ENCODE assay signal across 8 mouse cellular contexts in the genomic region with DNA sequence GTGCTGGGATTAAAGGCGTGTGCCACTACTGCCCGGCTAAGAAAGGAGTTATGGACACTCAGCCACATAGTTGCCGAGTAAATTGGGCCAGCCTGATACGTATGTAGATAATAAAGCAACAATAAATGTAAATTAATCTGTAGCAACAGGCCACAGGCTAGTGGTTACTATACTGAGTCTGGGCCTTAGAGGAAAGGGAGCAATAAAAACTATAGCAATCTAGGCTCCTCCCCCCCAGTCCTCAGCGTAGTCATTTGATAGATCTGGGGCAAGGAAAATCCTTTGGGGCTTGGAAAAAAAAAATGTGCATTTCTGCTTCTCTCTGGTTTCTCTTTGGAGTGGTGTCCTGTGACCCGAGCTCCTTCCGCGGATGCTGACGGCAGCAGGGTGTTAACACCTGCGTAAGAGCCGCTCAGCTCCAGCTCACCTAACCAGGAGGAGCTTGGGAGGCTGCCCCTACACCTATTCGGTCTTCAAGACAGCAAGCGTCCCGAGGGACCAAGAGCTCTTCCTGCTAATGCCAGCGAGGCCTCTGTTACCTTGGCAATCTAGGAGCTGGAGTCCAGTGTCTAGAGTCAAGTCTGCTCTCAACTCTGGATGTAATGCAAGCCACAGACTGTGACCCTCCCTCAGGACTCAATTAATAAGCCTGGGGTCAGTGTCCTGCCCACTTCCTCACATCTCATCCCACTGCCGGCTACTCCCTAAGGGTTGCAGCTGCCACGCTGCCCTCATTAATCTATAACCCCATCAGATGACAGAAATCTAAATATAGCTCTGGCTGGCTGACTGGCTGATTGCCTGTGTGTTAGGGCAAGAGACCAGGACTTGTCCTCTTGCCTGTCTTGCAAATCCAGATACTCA. TPM values are rescaled to one million over a fixed set of nuclear protein-coding genes. Genes with fewer than 3 reads are reported as not detected.
DNase-seq lines count a peak whose midpoint lies in the region; TF ChIP-seq lines count a peak whose summit lies in the region.

No protein-coding gene starts in this region.

- no peaks in the 10 kb centered on the region for H3K27me3 ChIP-seq in forebrain, embryonic 10.5 days (ENCODE audit: poor library complexity, severe bottlenecking)

- no peak for TF ChIP-seq CTCF in gastrocnemius, adult 2 months (IDR thresholded peaks at IDR 0.05)

- 72% methylated on average over 17 of the region's 17 CpGs for WGBS in forebrain, embryonic 10.5 days

- DNase-seq in 416B (ENCODE audit: low read depth) = peak; percentile 32
- peak; percentile 50 for DNase-seq in adrenal gland, adult 8-10 months
- peak; percentile 88 for DNase-seq in gastrocnemius, adult 2 months
- DNase-seq in kidney, postnatal 10 days = peak; percentile 65
- peak; percentile 22 for DNase-seq in ovary, postnatal 14 days (ENCODE audit: low spot score)
- no peak for DNase-seq in forebrain, embryonic 10.5 days (ENCODE audit: extremely low spot score, low spot score)
- no peak for DNase-seq in B cell, adult 2 months
- no peak for DNase-seq in thymus, postnatal 4 days

- no peaks in the 10 kb centered on the region; the same call in 1 of the 2 replicates for H3K9me3 ChIP-seq in forebrain, embryonic 10.5 days

- H3K4me3 ChIP-seq in gastrocnemius, adult 2 months = peak overlapping the region; percentile 56
- H3K4me3 ChIP-seq in forebrain, embryonic 10.5 days = no peak overlapping the region

- no peaks in the 10 kb centered on the region for H3K36me3 ChIP-seq in forebrain, embryonic 10.5 days (replicated peaks)

- peaks cover 6% of the 10 kb centered on the region for H3K4me1 ChIP-seq in forebrain, embryonic 10.5 days

- intact Hi-C loops in gastrocnemius, adult 2 months (cut with DNase I) = no loop called here

- peak overlapping the region; percentile 91 for H3K27ac ChIP-seq in gastrocnemius, adult 2 months
- H3K27ac ChIP-seq in forebrain, embryonic 10.5 days = no peak overlapping the region

RNA-seq across cellular contexts. Expression of a gene that starts 9.6 kb away (rescaled TPM):
- total RNA-seq in adrenal gland, adult 8-10 months (2022) = 1 to 10 TPM; 1.1 to 2.7 (median 2.0) TPM
- not detected for total RNA-seq in gastrocnemius, adult 2 months (2021)
- not detected in 2 replicates for polyA plus RNA-seq in forebrain, embryonic 10.5 days (2016; fragmentation: Nextera tagmentation; extraction: Ambion mirVana)

RNA-seq across cellular contexts. Expression of a gene that starts 22.6 kb away (rescaled TPM):
- total RNA-seq in adrenal gland, adult 8-10 months (2022) = 100 to 1,000 TPM; 127 to 241 (median 172) TPM
- total RNA-seq in gastrocnemius, adult 2 months (2021) = 10 to 100 TPM; 37.2 to 37.8 TPM
- 33.2 and 37.9 TPM in 2 replicates for polyA plus RNA-seq in forebrain, embryonic 10.5 days (2016; fragmentation: Nextera tagmentation; extraction: Ambion mirVana)

RNA-seq across cellular contexts. Expression of a gene that starts 58.0 kb away (rescaled TPM):
- total RNA-seq in adrenal gland, adult 8-10 months (2022) = 10 to 100 TPM; 11.7 to 14.8 (median 13.9) TPM
- 10 to 100 TPM; 10.7 to 10.8 TPM for total RNA-seq in gastrocnemius, adult 2 months (2021)
- polyA plus RNA-seq in forebrain, embryonic 10.5 days (2016; fragmentation: Nextera tagmentation; extraction: Ambion mirVana) = 7.4 and 7.5 TPM in 2 replicates

Comparison
In these comparisons a context has a peak if more than half of its experiments do, and no peak if none do; other contexts are left out.
1. DNase-seq: peak in 416B (single experiment), adrenal gland, adult 8-10 months (single experiment), gastrocnemius, adult 2 months (single experiment), kidney, postnatal 10 days (single experiment) and ovary, postnatal 14 days (single experiment); none in forebrain, embryonic 10.5 days (single experiment), B cell, adult 2 months (0 of 2) and thymus, postnatal 4 days (single experiment).